Mouse (Mus musculus): ENCODE data around the gene Rprml.
"Not testable (repeated sequence)": the region's sequence is repeated elsewhere in the genome, so short reads cannot be mapped to it uniquely, and the experiment has no call there.

The Rprml gene

GRCm38 (mm10) chr11:103649983-103650493, 668 bp downstream of the Rprml start:
- Histone ChIP-seq H3K27me3 (ENCODE audit: control insufficient read depth, insufficient read depth, low read length, poor library complexity, severe bottlenecking) (peaks cover 3% of the 10 kb centered on the region; the same call in 1 of the 2 replicates), H3K36me3 (ENCODE audit: control insufficient read depth, insufficient read depth, low read length, poor library complexity, severe bottlenecking) (no peaks in the 10 kb centered on the region)
- no peak for DNase-seq (ENCODE audit: low read depth, low spot score)

DNA sequence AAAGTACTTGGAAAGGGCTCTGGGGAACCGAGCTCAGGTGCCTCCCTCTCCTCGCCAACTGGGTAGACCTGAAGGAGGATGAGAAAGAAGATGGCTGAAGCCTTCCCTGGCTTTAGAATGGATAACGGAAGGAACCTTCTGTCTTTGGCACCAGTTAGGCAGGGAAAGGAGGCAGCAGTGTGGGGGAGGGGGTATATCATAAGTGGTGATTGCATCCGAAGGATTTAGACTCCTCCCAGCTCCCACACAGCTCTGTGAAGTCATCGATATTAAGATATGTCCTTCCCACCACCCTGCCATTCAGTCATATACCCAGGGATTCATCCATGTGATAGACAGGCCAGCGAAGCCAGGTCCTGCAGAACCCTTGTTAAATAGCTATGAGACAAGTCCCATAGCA, 2.1 kb downstream of the Rprml start:
- Histone ChIP-seq H3K27me3 (ENCODE audit: control insufficient read depth, insufficient read depth, low read length, poor library complexity, severe bottlenecking) (peaks cover 3% of the 10 kb centered on the region; the same call in 1 of the 2 replicates), H3K36me3 (ENCODE audit: control insufficient read depth, insufficient read depth, low read length, poor library complexity, severe bottlenecking) (no peaks in the 10 kb centered on the region)
- DNase-seq (ENCODE audit: low read depth, low spot score): no peak

- H3K36me3 ChIP-seq (ENCODE audit: control insufficient read depth, insufficient read depth, low read length, poor library complexity, severe bottlenecking): no peaks in the 10 kb centered on the region
- DNase-seq (ENCODE audit: low read depth, low spot score): no peak
- H3K27me3 ChIP-seq (ENCODE audit: control insufficient read depth, insufficient read depth, low read length, poor library complexity, severe bottlenecking): peaks cover 3% of the 10 kb centered on the region; the same call in 1 of the 2 replicates
Observed at GRCm38 (mm10) chr11:103653359-103653965, 4.1 kb downstream of the Rprml start.

DNA sequence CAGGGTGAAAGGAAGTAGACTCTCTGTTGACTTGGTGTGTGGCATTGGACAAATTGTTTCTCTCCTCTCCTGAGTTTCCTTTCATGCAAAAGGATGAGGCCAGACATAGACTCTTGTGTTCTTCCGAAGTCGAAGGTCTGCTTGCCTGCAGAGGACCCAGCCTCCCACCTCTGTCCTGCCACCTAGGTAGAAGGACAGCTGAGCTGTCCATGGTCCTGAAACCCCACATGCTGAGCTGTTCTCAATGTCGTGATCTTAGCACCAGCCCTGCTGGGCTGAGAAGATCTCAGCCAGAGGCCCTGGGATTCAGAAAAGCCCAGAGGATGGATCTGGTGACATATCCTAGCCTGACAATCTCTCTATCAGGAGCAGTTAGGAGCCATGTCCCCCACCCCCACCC, 7.2 kb downstream of the Rprml start:
- H3K36me3 ChIP-seq (ENCODE audit: control insufficient read depth, insufficient read depth, low read length, poor library complexity, severe bottlenecking): no peaks in the 10 kb centered on the region
- H3K27me3 ChIP-seq (ENCODE audit: control insufficient read depth, insufficient read depth, low read length, poor library complexity, severe bottlenecking): no peaks in the 10 kb centered on the region
- DNase-seq (ENCODE audit: low read depth, low spot score): peak; percentile 57

DNA sequence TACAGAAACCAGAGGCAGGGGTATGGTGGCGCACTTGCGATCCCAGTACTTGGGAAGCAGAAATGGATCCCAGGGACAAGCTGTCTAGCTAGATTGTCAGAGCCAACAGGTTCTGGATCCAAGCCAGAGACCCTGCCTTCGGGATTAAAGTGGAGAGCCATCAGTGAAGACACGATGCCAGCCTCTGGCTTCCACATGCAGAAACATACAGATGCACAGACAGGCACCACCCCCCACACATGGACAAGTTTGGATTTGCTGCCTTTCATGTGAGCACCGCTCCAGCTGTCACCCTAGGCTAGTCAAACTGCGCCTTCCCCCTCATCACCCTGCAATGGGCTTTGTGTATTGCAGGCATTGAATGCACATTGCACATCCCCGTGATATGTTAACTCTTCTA, 8.8 kb downstream of the Rprml start:
- no peaks in the 10 kb centered on the region for H3K27me3 ChIP-seq (ENCODE audit: control insufficient read depth, insufficient read depth, low read length, poor library complexity, severe bottlenecking)
- DNase-seq (ENCODE audit: low read depth, low spot score): no peak
- H3K36me3 ChIP-seq (ENCODE audit: control insufficient read depth, insufficient read depth, low read length, poor library complexity, severe bottlenecking): no peaks in the 10 kb centered on the region

DNA sequence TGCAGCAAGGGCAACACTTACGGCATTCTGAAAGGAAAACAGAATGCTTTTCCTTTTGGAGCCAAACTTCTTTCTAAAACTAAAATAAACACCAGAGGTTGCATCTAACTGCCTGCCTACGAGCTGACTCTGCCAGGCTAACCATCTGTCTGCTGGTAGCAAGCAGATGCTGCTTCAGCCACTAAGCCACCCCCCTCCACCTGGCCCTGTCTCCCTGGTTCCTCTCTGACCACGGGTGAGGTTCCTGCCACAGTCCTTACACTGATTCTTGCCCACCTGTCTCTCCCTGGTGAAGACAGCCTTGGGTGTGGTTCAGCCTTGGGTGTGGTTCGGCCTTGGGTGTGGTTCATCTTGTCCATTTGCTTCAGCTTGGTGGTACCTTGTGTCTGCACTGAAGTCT, 12.5 kb downstream of the Rprml start:
- no peak for DNase-seq (ENCODE audit: low read depth, low spot score)
- no peaks in the 10 kb centered on the region for H3K27me3 ChIP-seq (ENCODE audit: control insufficient read depth, insufficient read depth, low read length, poor library complexity, severe bottlenecking)
- no peaks in the 10 kb centered on the region for H3K36me3 ChIP-seq (ENCODE audit: control insufficient read depth, insufficient read depth, low read length, poor library complexity, severe bottlenecking)

DNA sequence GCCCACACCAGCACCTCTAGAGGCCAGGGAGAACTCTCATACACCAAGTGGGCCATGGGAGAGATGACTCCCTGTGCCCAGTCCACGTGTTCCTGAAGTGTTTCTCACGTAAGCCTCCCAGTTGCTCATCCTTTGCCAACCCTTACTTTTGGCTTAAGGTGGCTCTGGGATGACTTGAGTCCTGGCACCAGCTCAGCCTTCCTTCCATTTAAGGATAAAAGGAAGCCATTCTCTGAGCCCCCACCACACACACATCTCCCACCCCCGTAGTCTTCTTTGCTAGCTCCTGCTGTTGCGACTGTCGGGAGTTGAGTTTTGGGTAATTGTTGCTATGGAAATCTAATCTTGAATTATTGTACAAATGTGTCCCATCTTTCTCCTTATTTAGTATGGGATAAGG, 13.2 kb downstream of the Rprml start:
- Histone ChIP-seq H3K36me3 (ENCODE audit: control insufficient read depth, insufficient read depth, low read length, poor library complexity, severe bottlenecking) (no peaks in the 10 kb centered on the region), H3K27me3 (ENCODE audit: control insufficient read depth, insufficient read depth, low read length, poor library complexity, severe bottlenecking) (no peaks in the 10 kb centered on the region)
- no peak for DNase-seq (ENCODE audit: low read depth, low spot score)

- no peaks in the 10 kb centered on the region for H3K36me3 ChIP-seq (ENCODE audit: control insufficient read depth, insufficient read depth, low read length, poor library complexity, severe bottlenecking)
- no peak for DNase-seq (ENCODE audit: low read depth, low spot score)
Observed at GRCm38 (mm10) chr11:103663119-103663518, 13.7 kb downstream of the Rprml start.

DNA sequence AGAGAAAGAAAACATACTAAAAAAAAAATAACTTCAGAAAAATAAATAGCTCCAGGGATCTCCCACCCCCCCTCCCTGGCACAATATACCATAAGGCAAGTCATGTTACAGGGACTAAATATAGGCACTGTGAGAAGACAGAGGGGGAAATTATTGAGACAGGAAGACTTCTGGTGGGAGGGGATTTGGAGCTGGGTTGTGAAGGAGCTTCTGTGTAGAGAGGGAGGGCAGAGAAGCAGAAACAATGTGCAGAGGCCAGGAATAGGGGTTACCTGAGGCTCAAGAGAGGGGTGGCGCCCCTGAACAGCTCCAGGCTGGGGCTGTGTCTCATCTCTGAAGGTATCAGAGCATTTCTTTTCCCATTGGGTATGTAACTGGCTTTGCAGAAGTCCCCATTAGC, 16.3 kb downstream of the Rprml start:
- DNase-seq (ENCODE audit: low read depth, low spot score): no peak
- Histone ChIP-seq H3K36me3 (ENCODE audit: control insufficient read depth, insufficient read depth, low read length, poor library complexity, severe bottlenecking) (no peaks in the 10 kb centered on the region), H3K27me3 (ENCODE audit: control insufficient read depth, insufficient read depth, low read length, poor library complexity, severe bottlenecking) (no peaks in the 10 kb centered on the region)

More at GRCm38 (mm10) chr11:103663119-103663518, 13.7 kb downstream of the Rprml start:
- no peaks in the 10 kb centered on the region for H3K27me3 ChIP-seq (ENCODE audit: control insufficient read depth, insufficient read depth, low read length, poor library complexity, severe bottlenecking)

GRCm38 (mm10) chr11:103666181-103666906, 17.0 kb downstream of the Rprml start:
- Histone ChIP-seq H3K36me3 (ENCODE audit: control insufficient read depth, insufficient read depth, low read length, poor library complexity, severe bottlenecking) (no peaks in the 10 kb centered on the region), H3K27me3 (ENCODE audit: control insufficient read depth, insufficient read depth, low read length, poor library complexity, severe bottlenecking) (no peaks in the 10 kb centered on the region)
- no peak for DNase-seq (ENCODE audit: low read depth, low spot score)

GRCm38 (mm10) chr11:103666907-103667426, 17.6 kb downstream of the Rprml start:
- Histone ChIP-seq H3K36me3 (ENCODE audit: control insufficient read depth, insufficient read depth, low read length, poor library complexity, severe bottlenecking) (no peaks in the 10 kb centered on the region), H3K27me3 (ENCODE audit: control insufficient read depth, insufficient read depth, low read length, poor library complexity, severe bottlenecking) (no peaks in the 10 kb centered on the region)
- DNase-seq (ENCODE audit: low read depth, low spot score): no peak

DNA sequence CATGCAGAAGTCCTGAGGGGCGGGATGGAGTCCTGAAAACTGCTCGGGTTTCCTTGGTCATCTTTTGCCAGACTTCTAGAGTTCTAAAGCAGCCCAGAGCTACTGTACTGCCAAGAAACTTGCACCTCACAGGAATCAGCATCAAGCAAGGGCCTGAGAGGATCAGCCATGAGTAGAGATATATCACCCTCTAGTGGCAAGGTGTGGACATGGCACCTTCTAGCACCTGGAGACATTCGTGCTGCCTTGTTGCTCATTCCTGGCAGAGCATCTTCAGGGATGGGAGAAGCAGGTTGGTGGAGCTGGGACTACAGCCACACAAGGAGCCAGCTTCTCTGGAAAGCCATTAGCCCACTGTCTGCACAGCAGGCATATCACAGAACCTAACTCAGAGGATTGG, 26.2 kb downstream of the Rprml start:
- peak; percentile 74 for DNase-seq (ENCODE audit: low read depth, low spot score)
- H3K27me3 ChIP-seq (ENCODE audit: control insufficient read depth, insufficient read depth, low read length, poor library complexity, severe bottlenecking): no peaks in the 10 kb centered on the region
- peaks cover 2% of the 10 kb centered on the region for H3K36me3 ChIP-seq (ENCODE audit: control insufficient read depth, insufficient read depth, low read length, poor library complexity, severe bottlenecking)

DNA sequence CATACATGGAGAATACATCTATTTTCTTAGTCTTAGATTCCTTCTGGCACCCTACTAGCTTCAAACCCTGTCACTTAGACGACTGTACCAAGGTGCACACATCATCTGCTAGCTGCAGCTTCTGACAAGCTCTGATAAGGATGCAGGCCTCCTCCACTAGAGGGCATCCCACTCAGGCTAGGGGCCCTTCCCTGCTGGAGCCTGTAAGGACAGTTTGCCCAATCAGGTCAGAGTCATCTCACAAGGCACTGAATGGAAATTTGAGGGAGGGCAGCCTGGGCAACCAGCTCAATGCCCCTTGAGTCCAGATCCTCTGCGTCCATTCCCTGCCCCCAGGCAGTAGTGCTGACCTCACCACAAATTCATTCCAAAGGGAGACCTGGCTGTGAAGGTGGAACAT, 27.7 kb downstream of the Rprml start:
- H3K36me3 ChIP-seq (ENCODE audit: control insufficient read depth, insufficient read depth, low read length, poor library complexity, severe bottlenecking): not testable (repeated sequence)
- peak; percentile 49 for DNase-seq (ENCODE audit: low read depth, low spot score)

DNA sequence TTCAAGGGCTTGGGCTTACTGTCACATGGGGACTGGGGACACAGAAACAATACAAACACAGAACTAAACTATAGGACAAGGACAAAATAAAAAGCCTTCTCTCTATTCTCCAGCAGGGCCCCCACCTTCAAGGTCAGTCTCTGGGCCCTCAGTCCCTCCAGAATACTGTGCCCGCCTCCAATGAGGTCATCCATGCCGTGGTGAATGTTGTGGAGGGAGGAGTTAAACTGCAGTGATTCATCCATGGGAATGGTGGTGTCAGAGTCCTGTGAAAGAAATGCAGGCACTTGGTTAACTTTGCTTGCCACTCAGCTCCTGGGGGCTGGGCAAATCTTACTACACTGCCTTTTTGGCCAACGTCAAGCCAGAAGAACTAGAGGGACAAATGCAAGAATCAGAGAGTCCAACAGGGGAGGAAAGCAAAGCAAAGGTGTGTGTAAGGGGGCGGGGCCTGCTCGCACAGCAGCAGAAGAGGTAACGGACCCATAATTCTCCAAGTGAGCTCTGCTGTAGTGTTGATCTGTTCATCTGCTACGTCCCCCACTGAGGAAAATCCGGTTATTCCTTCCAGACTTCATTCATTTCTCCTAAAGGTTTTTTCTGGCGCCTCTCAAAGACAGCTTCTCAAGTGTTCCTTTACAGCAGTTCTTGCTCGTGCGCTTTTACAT, 34.4 kb downstream of the Rprml start:
- no peaks in the 10 kb centered on the region for H3K27me3 ChIP-seq (ENCODE audit: control insufficient read depth, insufficient read depth, low read length, poor library complexity, severe bottlenecking)
- peaks cover 24% of the 10 kb centered on the region for H3K36me3 ChIP-seq (ENCODE audit: control insufficient read depth, insufficient read depth, low read length, poor library complexity, severe bottlenecking)
- DNase-seq (ENCODE audit: low read depth, low spot score): no peak

More for the DNA sequence above, 27.7 kb downstream of the Rprml start:
- not testable (repeated sequence) for H3K27me3 ChIP-seq (ENCODE audit: control insufficient read depth, insufficient read depth, low read length, poor library complexity, severe bottlenecking)

DNA sequence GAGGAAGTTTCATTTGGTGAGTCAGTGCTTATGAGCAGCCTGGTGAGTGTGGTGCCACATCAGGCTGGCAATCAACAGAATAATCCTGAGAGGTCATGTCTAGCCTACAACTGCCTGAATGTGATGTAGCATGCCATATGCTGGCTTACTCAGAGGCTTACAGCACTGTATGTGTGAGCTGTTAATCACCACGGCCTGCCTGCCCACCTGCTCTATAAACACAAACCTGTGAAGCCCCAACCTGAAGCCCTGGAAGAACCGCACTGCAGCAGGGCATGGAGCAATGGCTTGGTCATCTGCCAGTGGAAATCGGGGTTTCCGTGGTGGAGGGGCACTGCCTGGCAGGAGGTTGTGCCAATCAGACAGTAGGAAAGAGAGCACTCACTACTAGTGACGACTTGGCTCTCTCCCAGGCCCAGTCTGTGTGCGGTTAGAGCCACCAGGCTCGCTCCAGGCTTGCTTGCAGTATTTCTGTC, 35.9 kb downstream of the Rprml start:
- no peaks in the 10 kb centered on the region for H3K27me3 ChIP-seq (ENCODE audit: control insufficient read depth, insufficient read depth, low read length, poor library complexity, severe bottlenecking)
- peaks cover 25% of the 10 kb centered on the region for H3K36me3 ChIP-seq (ENCODE audit: control insufficient read depth, insufficient read depth, low read length, poor library complexity, severe bottlenecking)

More for the DNA sequence above, 35.9 kb downstream of the Rprml start:
- DNase-seq (ENCODE audit: low read depth, low spot score): no peak
